Mouse (Mus musculus) MEL (cell line): ENCODE measurements around the gene Gm42715.

Experiments
- BHLHE40 ChIP-seq: IDR thresholded peaks from 2 replicates; pipeline ENCODE4 v1.6.1; 2012; ENCODE audit warnings: low read depth, mild to moderate bottlenecking, inconsistent platforms, low read length, improper control_type of control experiment, borderline replicate concordance
- CTCF ChIP-seq, 3 experiments: IDR thresholded peaks in 2 of 3; conservative IDR thresholded peaks in 1 of 3; 2 replicates each; pipeline ENCODE4 v1.5.1; 2011 to 2012; ENCODE audit warnings: low read length in 3 of 3, low read depth in 2 of 3, mild to moderate bottlenecking in 2 of 3, improper control_type of control experiment in 1 of 3, inconsistent platforms in 1 of 3, mixed read lengths in 1 of 3, moderate library complexity in 1 of 3; ENCODE audit not compliant: control insufficient read depth in 1 of 3, insufficient read depth in 1 of 3, poor library complexity in 1 of 3, severe bottlenecking in 1 of 3
- GABPA ChIP-seq: IDR thresholded peaks from 2 replicates; pipeline ENCODE4 v1.6.1; 2012; ENCODE audit warnings: low read depth, mild to moderate bottlenecking, inconsistent platforms, low read length, improper control_type of control experiment, moderate library complexity
- HCFC1 ChIP-seq: IDR thresholded peaks from 2 replicates; pipeline ENCODE4 v1.6.1; 2012; ENCODE audit warnings: low read depth, mild to moderate bottlenecking, inconsistent platforms, low read length, improper control_type of control experiment, moderate library complexity
- MAX ChIP-seq: IDR thresholded peaks from 2 replicates; pipeline ENCODE4 v1.6.1; 2011; ENCODE audit warnings: low read length, improper control_type of control experiment
- NRF1 ChIP-seq: IDR thresholded peaks from 2 replicates; pipeline ENCODE4 v1.6.1; 2014; ENCODE audit warnings: low read depth, mild to moderate bottlenecking, inconsistent platforms, low read length, improper control_type of control experiment, moderate library complexity; ENCODE audit not compliant: poor library complexity, insufficient read depth, severe bottlenecking
- POLR2A ChIP-seq, 2 experiments: IDR thresholded peaks; 2 replicates each; pipeline ENCODE4 v1.6.1; 2011 to 2012; ENCODE audit warnings: low read length in 2 of 2, mild to moderate bottlenecking in 2 of 2, control low read depth in 1 of 2, improper control_type of control experiment in 1 of 2, low read depth in 1 of 2, moderate library complexity in 1 of 2; ENCODE audit not compliant: control insufficient read depth in 1 of 2, insufficient read depth in 1 of 2, poor library complexity in 1 of 2
- RAD21 ChIP-seq: IDR thresholded peaks from 2 replicates; pipeline ENCODE4 v1.6.1; 2011; ENCODE audit warnings: mild to moderate bottlenecking, low read depth, low read length, improper control_type of control experiment
- SMC3 ChIP-seq: IDR thresholded peaks from 2 replicates; pipeline ENCODE4 v1.6.1; 2011; ENCODE audit warnings: low read depth, low read length, improper control_type of control experiment
- TBP ChIP-seq: IDR thresholded peaks from 2 replicates; pipeline ENCODE4 v1.8.0; 2011; ENCODE audit warnings: low read depth, low read length, improper control_type of control experiment
- ZC3H11A ChIP-seq: IDR thresholded peaks from 2 replicates; pipeline ENCODE4 v1.6.1; 2012; ENCODE audit warnings: low read depth, mild to moderate bottlenecking, inconsistent platforms, low read length, improper control_type of control experiment

DNA sequence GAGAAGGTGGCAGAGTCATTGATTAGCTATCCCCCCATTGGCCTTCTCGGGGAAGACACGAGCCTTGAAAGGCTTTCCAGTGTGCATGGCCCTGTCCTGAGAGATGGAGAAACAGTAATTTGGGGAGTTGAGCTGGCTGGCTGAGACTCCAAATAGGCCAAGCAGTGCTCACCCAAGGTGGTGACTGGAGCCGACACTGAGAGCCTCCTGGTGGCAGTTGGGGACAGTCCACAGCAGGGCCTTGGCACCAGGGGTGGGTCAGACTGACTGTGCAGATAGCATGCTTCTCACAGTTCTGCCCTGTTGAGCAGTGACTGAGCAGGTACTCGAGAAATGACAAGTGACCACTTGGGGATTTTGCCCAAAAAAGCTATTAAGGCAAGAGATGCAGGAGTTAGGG is 82.4 kb downstream of the Gm42715 start:
- TF ChIP-seq RAD21: no peak
- no peak for TF ChIP-seq ZC3H11A
- TF ChIP-seq CTCF (IDR thresholded peaks at IDR 0.05 in 2 of 3, conservative IDR thresholded peaks at IDR 0.05 in 1 of 3; ENCODE audit: control insufficient read depth in 1 of 3, insufficient read depth in 1 of 3, low read depth in 2 of 3, low read length in 3 of 3, poor library complexity in 1 of 3, severe bottlenecking in 1 of 3): no peak; a peak in 1 of 6 replicates
- no peak for TF ChIP-seq HCFC1
- TF ChIP-seq POLR2A (IDR thresholded peaks at IDR 0.05; ENCODE audit: control insufficient read depth in 1 of 2, insufficient read depth in 1 of 2, low read depth in 1 of 2, low read length in 2 of 2, poor library complexity in 1 of 2): no peak
- TF ChIP-seq BHLHE40: no peak
- no peak for TF ChIP-seq SMC3
- TF ChIP-seq TBP: no peak
- no peak for TF ChIP-seq NRF1
- no peak for TF ChIP-seq GABPA
- no peak for TF ChIP-seq MAX
